Mouse (Mus musculus): ENCODE data around the gene Gm21882. TPM values are rescaled to one million over a fixed set of nuclear protein-coding genes. Genes with fewer than 3 reads are reported as not detected.
"Not testable (repeated sequence)": the region's sequence is repeated elsewhere in the genome, so short reads cannot be mapped to it uniquely, and the experiment has no call there.

Gm21882 gene
- not detected in 2 replicates for polyA plus RNA-seq (2012; rRNA removed)

- DNase-seq (ENCODE audit: low read depth, low spot score), result not testable (repeated sequence)
- WGBS, result 67% methylated on average over 1 of the region's 1 CpGs
Measured at GRCm38 (mm10) chrY:40381423-40381822, at the start of gene Gm21882. Gm21882 (minus strand) TSS chrY:40381523.

Other genes with a start within 250 kb of the Gm21882 start
- not detected in 2 replicates for gene Gm21865, start 64.6 kb downstream of the Gm21882 start, polyA plus RNA-seq (2012; rRNA removed)